Mouse (Mus musculus) lung, postnatal 0 days (tissue): ENCODE results near the gene E030018B13Rik. TPM values are rescaled to one million over a fixed set of nuclear protein-coding genes. Genes with fewer than 3 reads are reported as not detected.
A peak's percentile ranks its signal among the peaks of the same experiment; 100 is the strongest.

Experiments used
- ATAC-seq: fragments of 200-750 bp; cut with Nextera tagmentation; 2 replicates; pipeline ENCODE4 v1.8.0; 2017; ENCODE audit warnings: moderate library complexity
- DNase-seq: peaks from one replicate; pipeline ENCODE4 v3.0.0-alpha.2; 2016; ENCODE audit warnings: low spot score
- H3K27ac ChIP-seq: fragments of 300-500 bp; sonication (generic); 2 replicates; pipeline ENCODE4 v1.5.1; 2014; ENCODE audit warnings: antibody characterized with exemption, mild to moderate bottlenecking, low read length, mixed read lengths
- H3K27me3 ChIP-seq: fragments of 300-500 bp; sonication (generic); replicated peaks from 2 replicates; pipeline ENCODE4 v1.6.1; 2014; ENCODE audit warnings: low read length, mixed read lengths; ENCODE audit not compliant: insufficient read depth
- H3K36me3 ChIP-seq: fragments of 300-500 bp; sonication (generic); 2 replicates; pipeline ENCODE4 v1.6.1; 2014; ENCODE audit warnings: low read length, mixed read lengths; ENCODE audit not compliant: insufficient read depth
- H3K4me1 ChIP-seq: fragments of 300-500 bp; sonication (generic); 2 replicates; pipeline ENCODE4 v1.6.1; 2014; ENCODE audit warnings: antibody characterized with exemption, low read depth, low read length, mixed read lengths; ENCODE audit not compliant: insufficient read depth
- H3K4me2 ChIP-seq: fragments of 300-500 bp; sonication (generic); replicated peaks from 2 replicates; pipeline ENCODE4 v1.6.1; 2014; ENCODE audit warnings: low read depth, mild to moderate bottlenecking, low read length, moderate library complexity, mixed read lengths
- H3K4me3 ChIP-seq: fragments of 300-500 bp; sonication (generic); 2 replicates; pipeline ENCODE4 v1.5.1; 2014; ENCODE audit warnings: low read depth, low read length
- H3K9ac ChIP-seq: fragments of 300-500 bp; sonication (generic); replicated peaks from 2 replicates; pipeline ENCODE4 v1.6.1; 2014; ENCODE audit warnings: low read depth, mild to moderate bottlenecking
- H3K9me3 ChIP-seq: fragments of 300-500 bp; sonication (generic); 2 replicates; pipeline ENCODE4 v1.6.1; 2016; ENCODE audit warnings: low read length, mixed read lengths
- CTCF ChIP-seq: IDR thresholded peaks from 2 replicates; pipeline ENCODE4 v1.5.1; 2016; ENCODE audit warnings: antibody characterized with exemption, mild to moderate bottlenecking
- EP300 ChIP-seq: IDR thresholded peaks from 2 replicates; pipeline ENCODE4 v1.6.1; 2016; ENCODE audit warnings: antibody characterized with exemption, mild to moderate bottlenecking, control low read depth
- WGBS: fragments of 180-500 bp; shearing (Covaris S2); extraction: QIAGEN DNeasy Blood & Tissue Kit; methylation state at CpG from one replicate; pipeline ENCODE4 v1.1.7; 2014; 5-methylcytosine and 5-hydroxymethylcytosine counted together
- polyA plus RNA-seq: library from polyadenylated mRNA; unstranded; fragments of >200 nt; fragmentation: Nextera tagmentation; extraction: Ambion mirVana; gene quantifications from 2 replicates; pipeline ENCODE4 v1.2.1, GENCODE M21; 2015

The E030018B13Rik gene
- polyA plus RNA-seq, 1 experiment from 2014 or later: 0.27 TPM

GRCm38 (mm10) chr7:63877610-63878009, 39.0 kb upstream of the E030018B13Rik start:
- peak; percentile 27; the same call in 1 of the 2 replicates for ATAC-seq
- Histone ChIP-seq H3K4me2 (0 out of 2 replicates have a peak overlapping the region, but pooled peaks have one; percentile 6), H3K27ac (no peak overlapping the region), H3K9me3 (no peaks in the 10 kb centered on the region), H3K36me3 (no peaks in the 10 kb centered on the region), H3K4me1 (no peaks in the 10 kb centered on the region; the same call in 1 of the 2 replicates), H3K9ac (no peak overlapping the region), H3K4me3 (no peak overlapping the region), H3K27me3 (no peaks in the 10 kb centered on the region)
- 29% methylated on average over 14 of the region's 14 CpGs for WGBS
- TF ChIP-seq EP300: no peak
- no peak for TF ChIP-seq CTCF
- no peak for DNase-seq

DNA sequence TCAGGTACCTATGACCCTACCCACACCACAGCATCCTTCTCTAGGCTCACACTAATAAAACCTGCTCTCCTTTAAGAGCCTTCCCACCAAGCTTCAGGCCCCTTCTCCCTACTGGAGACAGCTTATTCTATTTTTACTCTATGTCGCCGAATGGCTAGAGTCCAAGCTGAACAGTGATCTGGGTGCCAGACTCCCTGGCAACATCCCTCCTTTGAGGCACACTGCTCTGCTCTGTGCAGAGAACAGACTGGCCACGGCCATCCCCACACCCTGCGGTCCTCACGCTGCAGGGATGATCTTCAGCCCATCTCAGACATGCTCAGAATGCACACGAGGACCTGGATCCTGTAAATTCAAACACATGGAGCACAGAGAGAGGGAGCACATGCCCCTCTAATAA, 37.1 kb upstream of the E030018B13Rik start:
- Histone ChIP-seq H3K4me1 (no peaks in the 10 kb centered on the region), H3K9ac (no peak overlapping the region), H3K27me3 (no peaks in the 10 kb centered on the region), H3K36me3 (no peaks in the 10 kb centered on the region), H3K9me3 (no peaks in the 10 kb centered on the region), H3K4me2 (no peak overlapping the region), H3K4me3 (no peak overlapping the region), H3K27ac (no peak overlapping the region)
- DNase-seq: no peak
- ATAC-seq: no peak
- no peak for TF ChIP-seq CTCF
- TF ChIP-seq EP300: no peak
- 72% methylated on average over 6 of the region's 6 CpGs for WGBS

DNA sequence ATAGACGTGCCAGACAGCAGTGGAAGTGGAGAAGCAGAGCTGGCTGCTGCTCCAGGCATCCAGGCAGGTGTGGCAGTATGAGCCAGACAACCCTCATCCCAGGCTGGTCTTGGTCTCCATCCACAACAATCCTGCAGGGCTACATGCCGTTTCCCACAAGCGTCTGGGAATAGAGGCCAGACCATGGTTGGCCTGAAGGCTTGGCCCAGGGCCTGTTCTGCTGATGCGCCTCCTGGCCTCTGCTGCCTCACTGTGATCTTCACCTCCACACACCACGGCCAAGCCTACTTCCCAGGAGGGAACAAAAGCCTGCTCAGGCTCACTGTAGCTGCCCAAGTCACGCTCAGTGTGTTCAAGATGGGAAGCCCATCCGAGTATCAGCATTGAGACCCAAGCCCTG, 33.9 kb upstream of the E030018B13Rik start:
- no peak overlapping the region for H3K4me2 ChIP-seq
- H3K4me3 ChIP-seq: no peak overlapping the region
- no peak overlapping the region for H3K27ac ChIP-seq
- H3K9ac ChIP-seq: no peak overlapping the region
- no peak for ATAC-seq
- H3K4me1 ChIP-seq: peaks cover under 1% of the 10 kb centered on the region; the same call in 1 of the 2 replicates
- no peak for TF ChIP-seq EP300
- TF ChIP-seq CTCF: no peak
- WGBS: 77% methylated on average over 7 of the region's 7 CpGs
- no peaks in the 10 kb centered on the region for H3K27me3 ChIP-seq
- H3K36me3 ChIP-seq: no peaks in the 10 kb centered on the region
- DNase-seq: no peak
- H3K9me3 ChIP-seq: no peaks in the 10 kb centered on the region

GRCm38 (mm10) chr7:63885025-63885424, 31.6 kb upstream of the E030018B13Rik start:
- Histone ChIP-seq H3K9me3 (no peaks in the 10 kb centered on the region), H3K4me1 (peaks cover 9% of the 10 kb centered on the region), H3K27me3 (no peaks in the 10 kb centered on the region), H3K9ac (no peak overlapping the region), H3K36me3 (peaks cover 8% of the 10 kb centered on the region; the same call in 1 of the 2 replicates), H3K4me2 (no peak overlapping the region), H3K27ac (peak overlapping the region; percentile 75), H3K4me3 (no peak overlapping the region)
- peak; percentile 70 for ATAC-seq
- TF ChIP-seq CTCF (no peak), EP300 (peak; percentile 20)
- peak; percentile 57 for DNase-seq
- 62% methylated on average over 7 of the region's 7 CpGs for WGBS

GRCm38 (mm10) chr7:63887034-63887551, 29.6 kb upstream of the E030018B13Rik start:
- WGBS: 45% methylated on average over 8 of the region's 8 CpGs
- Histone ChIP-seq H3K9me3 (no peaks in the 10 kb centered on the region), H3K4me3 (no peak overlapping the region), H3K36me3 (peaks cover 15% of the 10 kb centered on the region; the same call in 1 of the 2 replicates), H3K4me2 (no peak overlapping the region), H3K27me3 (no peaks in the 10 kb centered on the region), H3K27ac (peak overlapping the region; percentile 43), H3K4me1 (peaks cover 9% of the 10 kb centered on the region), H3K9ac (no peak overlapping the region)
- peak; percentile 53 for TF ChIP-seq EP300
- no peak for TF ChIP-seq CTCF
- DNase-seq (peak; percentile 52), ATAC-seq (peak; percentile 57)

DNA sequence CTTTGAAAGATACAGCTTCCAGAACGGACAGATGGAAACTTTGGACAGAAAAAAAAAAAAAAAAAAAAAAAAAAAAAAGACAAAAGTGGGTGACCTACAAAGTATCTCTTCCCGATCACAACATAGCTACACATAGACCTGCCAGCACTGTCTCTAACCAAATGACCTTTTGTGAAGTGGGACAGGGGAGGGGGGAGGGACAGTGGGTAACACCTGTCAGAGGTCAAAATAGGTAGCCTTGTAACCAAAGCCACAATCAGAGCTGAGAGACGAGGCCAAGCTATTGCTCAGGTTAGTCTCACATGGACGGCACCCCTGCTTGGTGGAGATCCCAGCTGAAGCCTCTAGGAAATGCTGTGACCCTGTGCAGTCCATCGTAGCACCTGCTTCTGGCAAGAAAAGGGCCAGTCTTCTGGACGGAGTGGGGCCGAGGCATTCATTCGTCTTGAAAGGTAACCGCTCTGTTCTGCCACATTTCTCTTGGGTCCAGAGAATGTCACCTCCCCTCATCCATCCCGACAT, 29.0 kb upstream of the E030018B13Rik start:
- Histone ChIP-seq H3K4me3 (no peak overlapping the region), H3K9ac (no peak overlapping the region), H3K9me3 (no peaks in the 10 kb centered on the region), H3K27me3 (no peaks in the 10 kb centered on the region), H3K36me3 (peaks cover 15% of the 10 kb centered on the region; the same call in 1 of the 2 replicates), H3K4me2 (no peak overlapping the region), H3K27ac (peak overlapping the region; percentile 27), H3K4me1 (peaks cover 9% of the 10 kb centered on the region)
- whole genome bisulfite sequencing: 80% methylated on average over 10 of the region's 10 CpGs
- ATAC-seq: no peak
- no peak for DNase-seq
- no peak for TF ChIP-seq EP300
- TF ChIP-seq CTCF: no peak
